Comparison of ENCODE assay signal across 33 mouse cellular contexts in the genomic region with DNA sequence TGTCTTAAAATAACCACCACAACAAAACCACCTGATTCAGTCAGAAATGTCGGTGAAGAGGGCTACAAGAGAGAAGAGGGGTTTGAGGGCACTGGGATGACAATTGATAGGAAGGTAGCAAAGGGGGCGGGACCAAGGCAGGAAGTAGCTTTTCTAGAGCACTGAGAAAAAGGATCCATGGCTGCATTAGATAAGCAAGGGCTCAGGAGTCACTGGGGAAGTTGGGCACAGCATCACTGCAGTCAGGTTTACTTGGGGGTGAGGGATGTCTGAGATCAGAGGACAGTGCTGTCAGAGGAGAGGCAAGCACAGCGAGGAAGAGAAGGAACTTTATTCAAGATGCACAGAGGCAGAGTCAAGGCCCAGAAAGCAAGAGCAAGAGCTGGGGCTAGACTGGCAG. TPM values are rescaled to one million over a fixed set of nuclear protein-coding genes. Genes with fewer than 3 reads are reported as not detected.
DNase-seq lines count a peak whose midpoint lies in the region; ATAC-seq lines count a peak whose summit lies in the region.
"Had no signal": no experiment of that assay in that cellular context is flagged by ENCODE, and none has a peak within 500 bp of the region (broad histone marks: within the 10 kb centered on the region; RNA-seq: fewer than 3 reads in every experiment).

No protein-coding gene starts in this region.

- peaks cover 57% of the 10 kb centered on the region for H3K4me1 ChIP-seq in megakaryocyte, embryonic 14.5 days

- no peaks in the 10 kb centered on the region for H3K9me3 ChIP-seq in megakaryocyte, embryonic 14.5 days
- H3K9me3 ChIP-seq: embryonic facial prominence, embryonic 12.5 days; embryonic facial prominence, embryonic 15.5 days; heart, embryonic 12.5 days; heart, embryonic 15.5 days; hindbrain, embryonic 10.5 days had no signal

- DNase-seq in MEL-GATA-1-ER (ENCODE audit: extremely low read depth, low read depth) = peak; percentile 91
- no peak for DNase-seq in layer of hippocampus, adult 18-20 months (ENCODE audit: low spot score in 2 of 2)
- no peak for DNase-seq in thymus, postnatal 10 days (ENCODE audit: low spot score in 2 of 2)
- DNase-seq: adrenal gland, adult 8-10 months; adrenal gland, postnatal 25 days; cerebellum, adult 18-20 months; cerebellum, adult 9-10 months; cerebellum, postnatal 14 days; forebrain, postnatal 0 days; gastrocnemius, adult 2 months; gastrocnemius, postnatal 14 days; heart, adult 18-20 months; heart, postnatal 10 days; heart, postnatal 36 days had no signal

- H3K27me3 ChIP-seq in megakaryocyte, embryonic 14.5 days (replicated peaks) = no peaks in the 10 kb centered on the region

- no peak for ATAC-seq in megakaryocyte, adult 5-6 weeks (ENCODE audit: poor library complexity, severe bottlenecking)
- ATAC-seq in megakaryocyte progenitor cell, adult 5-6 weeks (replicated peaks; ENCODE audit: poor library complexity) = peak; percentile 30
- ATAC-seq in cerebellum, adult (ENCODE audit: insufficient number of reproducible peaks, low FRiP score, low TSS enrichment) = no peak
- ATAC-seq: CD4-positive, CD25-positive, alpha-beta regulatory T cell, adult 4 months; forebrain, embryonic 14.5 days; forebrain, postnatal 0 days; hindbrain, postnatal 0 days; inflammation-experienced regulatory T-cells, adult 6 months had no signal

- peak overlapping the region; percentile 35 for H3K4me3 ChIP-seq in megakaryocyte, embryonic 14.5 days (replicated peaks)
- H3K4me3 ChIP-seq: embryonic facial prominence, embryonic 12.5 days; embryonic facial prominence, embryonic 15.5 days; gastrocnemius, adult 2 months; heart, embryonic 12.5 days; heart, embryonic 15.5 days; hindbrain, embryonic 10.5 days had no signal

- H3K36me3 ChIP-seq in megakaryocyte, embryonic 14.5 days (replicated peaks; ENCODE audit: low read length) = peaks cover 12% of the 10 kb centered on the region
- H3K36me3 ChIP-seq: embryonic facial prominence, embryonic 12.5 days; embryonic facial prominence, embryonic 15.5 days; heart, embryonic 12.5 days; heart, embryonic 15.5 days; hindbrain, embryonic 10.5 days had no signal

RNA-seq across cellular contexts. Expression of gene Ptpre, which starts 1.4 kb away (rescaled TPM):
- polyA plus RNA-seq in megakaryocyte, embryonic 14.5 days (2012; ENCODE audit: insufficient read depth, low replicate concordance) = 7.7 and 12.3 TPM in 2 replicates
- total RNA-seq in megakaryocyte, adult 5-6 weeks (2015) = 86.4 and 88.1 TPM in 2 replicates
- 83.6 and 93.5 TPM in 2 replicates for total RNA-seq in megakaryocyte, adult 5-6 weeks (2017)
- 61.4 and 74.2 TPM in 2 replicates for total RNA-seq in megakaryocyte progenitor cell, adult 5-6 weeks (2015)
- 49.6 and 59.1 TPM in 2 replicates for total RNA-seq in megakaryocyte progenitor cell, adult 5-6 weeks (2017)
- 10 to 100 TPM; 47.1 to 49.3 TPM for total RNA-seq in layer of hippocampus, adult 18-20 months (2021)

RNA-seq across cellular contexts. Expression of gene Clrn3, which starts 7.5 kb away (rescaled TPM):
- not detected in 2 replicates for polyA plus RNA-seq in megakaryocyte, embryonic 14.5 days (2012; ENCODE audit: insufficient read depth, low replicate concordance)
- not detected in 2 replicates for total RNA-seq in megakaryocyte, adult 5-6 weeks (2015)
- 0.28 TPM in 1 of 2 replicates, not detected in the other for total RNA-seq in megakaryocyte, adult 5-6 weeks (2017)
- total RNA-seq in megakaryocyte progenitor cell, adult 5-6 weeks (2015) = 0.07 TPM in 1 of 2 replicates, not detected in the other
- total RNA-seq in megakaryocyte progenitor cell, adult 5-6 weeks (2017) = not detected in 2 replicates
- total RNA-seq in layer of hippocampus, adult 18-20 months (2021) = not detected
- total RNA-seq: adrenal gland, adult 8-10 months; adrenal gland, postnatal 25 days; gastrocnemius, adult 2 months; gastrocnemius, postnatal 14 days; gastrocnemius, postnatal 4 days; heart, adult 18-20 months; heart, postnatal 10 days; heart, postnatal 36 days; hindbrain, postnatal 0 days had no signal
- polyA plus RNA-seq: brain, embryonic 14.5 days; C2C12; CD4-positive, CD25-positive, alpha-beta regulatory T cell, adult 4 months; embryonic facial prominence, embryonic 12.5 days; embryonic facial prominence, embryonic 15.5 days; forebrain, embryonic 11.5 days; forebrain, embryonic 14.5 days; forebrain, postnatal 0 days; frontal cortex, adult 2 months; heart, embryonic 12.5 days; heart, embryonic 15.5 days; hindbrain, embryonic 10.5 days; hindbrain, embryonic 14.5 days; hindbrain, postnatal 0 days; inflammation-experienced regulatory T-cells, adult 6 months had no signal
